Mouse (Mus musculus): ENCODE measurements around the gene Adamtsl3.

DNA sequence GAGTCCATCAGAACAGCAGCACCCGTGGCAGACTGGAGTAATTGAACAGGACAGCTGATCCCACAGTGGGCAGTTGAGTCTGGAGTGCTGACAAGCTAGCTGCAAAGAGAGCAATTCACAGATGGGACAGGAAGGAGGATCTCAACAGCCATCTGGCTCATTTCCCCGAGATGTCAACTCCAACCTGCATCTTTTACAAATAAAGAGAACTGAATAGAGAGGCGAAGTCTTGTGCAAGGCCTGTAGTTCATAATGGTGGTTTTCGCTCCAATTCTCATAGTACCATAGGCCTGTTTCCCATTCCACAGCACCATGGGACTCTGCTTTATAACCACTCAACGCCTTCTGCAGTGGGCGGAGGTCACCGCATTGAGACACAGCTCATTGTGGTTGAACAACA lies 195.9 kb downstream of the Adamtsl3 start:
- TF ChIP-seq CTCF (IDR thresholded peaks at IDR 0.05): no peak
- TF ChIP-seq POLR2A (IDR thresholded peaks at IDR 0.05; ENCODE audit: insufficient read depth, low read depth, low read length): no peak

All from heart, adult 2 months (tissue).